Mouse (Mus musculus) T-cell, adult 2 months (primary cell): ENCODE data around the gene Atp2a3.

ENCODE experiments used
- DNase-seq: peaks from one replicate; pipeline ENCODE4 v3.0.0; 2022; ENCODE audit warnings: low spot score

Gene Atp2a3

GRCm38 (mm10) chr11:73037691-73038090, 76.7 kb downstream of the Atp2a3 start:
- DNase-seq: no peak

DNA sequence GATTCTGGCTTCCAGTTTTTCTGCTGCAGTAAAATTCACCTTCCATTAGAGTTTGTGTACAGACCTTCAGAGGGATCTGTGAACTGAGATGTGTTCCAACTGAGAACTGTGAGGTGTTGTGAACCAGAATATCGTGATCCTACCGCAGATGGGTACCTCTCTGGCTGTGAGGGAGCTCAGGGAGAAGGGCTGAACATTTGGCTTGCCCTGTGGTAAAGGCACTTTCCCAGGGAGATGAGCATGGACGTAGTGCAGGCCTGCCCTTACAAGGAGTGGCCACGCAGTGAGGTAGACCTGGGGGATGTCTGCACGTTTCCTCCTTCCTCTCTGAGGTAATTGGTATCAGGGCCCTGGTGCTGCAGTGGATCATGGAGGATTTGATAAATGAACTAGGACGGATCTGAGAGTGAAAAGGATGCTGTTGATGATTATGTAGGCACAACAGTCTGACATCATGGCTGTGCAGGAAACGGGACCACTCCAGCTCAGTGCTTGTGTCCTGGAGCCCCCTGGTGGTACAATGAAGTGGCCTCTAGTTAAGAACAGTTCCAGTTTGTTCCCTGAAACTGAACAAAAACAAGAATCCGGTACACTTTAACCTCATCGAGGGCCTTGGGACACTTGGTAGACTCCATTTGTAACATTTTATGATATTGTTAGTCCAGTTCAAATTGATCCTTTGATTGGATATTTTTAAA, 78.3 kb downstream of the Atp2a3 start:
- DNase-seq: peak; percentile 60
